Mouse (Mus musculus) limb, embryonic 11.5 days (tissue): ENCODE measurements at regions not wholly inside any gene's neighbourhood (a gene's known extent, or its start where the extent isn't known, plus 50 kb on each side); places are given as distances from the start of the nearest gene placed in this dataset.

Experiments
- ATAC-seq: fragments of 200-750 bp; cut with Nextera tagmentation; 2 replicates; pipeline ENCODE4 v1.8.0; 2017; ENCODE audit warnings: low read depth; ENCODE audit not compliant: insufficient number of reproducible peaks, low FRiP score, low TSS enrichment
- DNase-seq: peaks from one replicate; pipeline ENCODE4 v3.0.0-alpha.2; 2015; ENCODE audit warnings: low spot score
- H3K27ac ChIP-seq: fragments of 300-500 bp; sonication (generic); replicated peaks from 2 replicates; pipeline ENCODE4 v1.5.1; 2014; ENCODE audit warnings: low read depth, mild to moderate bottlenecking, low read length
- H3K27me3 ChIP-seq: fragments of 300-500 bp; sonication (generic); 2 replicates; pipeline ENCODE4 v1.6.1; 2014; ENCODE audit warnings: mild to moderate bottlenecking, low read length, mixed read lengths; ENCODE audit not compliant: control insufficient read depth, insufficient read depth
- H3K36me3 ChIP-seq: fragments of 300-500 bp; sonication (generic); 2 replicates; pipeline ENCODE4 v1.6.1; 2014; ENCODE audit warnings: mild to moderate bottlenecking, low read length, moderate library complexity, mixed read lengths; ENCODE audit not compliant: control insufficient read depth, insufficient read depth
- H3K4me1 ChIP-seq: fragments of 300-500 bp; sonication (generic); 2 replicates; pipeline ENCODE4 v1.6.1; 2014; ENCODE audit warnings: low read length, mixed read lengths; ENCODE audit not compliant: control insufficient read depth, insufficient read depth
- H3K4me2 ChIP-seq: fragments of 300-500 bp; sonication (generic); 2 replicates; pipeline ENCODE4 v1.6.1; 2014; ENCODE audit warnings: low read depth, mild to moderate bottlenecking, moderate library complexity; ENCODE audit not compliant: severe bottlenecking
- H3K4me3 ChIP-seq: fragments of 300-500 bp; sonication (generic); 2 replicates; pipeline ENCODE4 v1.5.1; 2014; ENCODE audit warnings: low read depth, low read length
- H3K9ac ChIP-seq: fragments of 300-500 bp; sonication (generic); 2 replicates; pipeline ENCODE4 v1.6.1; 2014; ENCODE audit warnings: mild to moderate bottlenecking, low read length
- H3K9me3 ChIP-seq: fragments of 300-500 bp; sonication (generic); 2 replicates; pipeline ENCODE4 v1.6.1; 2016; ENCODE audit warnings: low read length; ENCODE audit not compliant: control insufficient read depth
- WGBS: fragments of 180-500 bp; shearing (Covaris S2); extraction: QIAGEN DNeasy Blood & Tissue Kit; methylation state at CpG from one replicate; pipeline ENCODE4 v1.1.7; 2014; 5-methylcytosine and 5-hydroxymethylcytosine counted together

- Histone ChIP-seq H3K9ac (no peak overlapping the region), H3K4me2 (no peak overlapping the region), H3K27me3 (peaks cover 15% of the 10 kb centered on the region), H3K27ac (no peak overlapping the region), H3K4me1 (peaks cover 11% of the 10 kb centered on the region; the same call in 1 of the 2 replicates), H3K9me3 (no peaks in the 10 kb centered on the region), H3K4me3 (no peak overlapping the region), H3K36me3 (no peaks in the 10 kb centered on the region)
- ATAC-seq (0 out of 2 replicates have a peak, but pooled peaks have one; percentile 8), DNase-seq (no peak)
- WGBS: 23% methylated on average over 1 of the region's 1 CpGs
Measured at GRCm38 (mm10) chr3:138609749-138610148, 83.8 kb downstream of the Eif4e start.

DNA sequence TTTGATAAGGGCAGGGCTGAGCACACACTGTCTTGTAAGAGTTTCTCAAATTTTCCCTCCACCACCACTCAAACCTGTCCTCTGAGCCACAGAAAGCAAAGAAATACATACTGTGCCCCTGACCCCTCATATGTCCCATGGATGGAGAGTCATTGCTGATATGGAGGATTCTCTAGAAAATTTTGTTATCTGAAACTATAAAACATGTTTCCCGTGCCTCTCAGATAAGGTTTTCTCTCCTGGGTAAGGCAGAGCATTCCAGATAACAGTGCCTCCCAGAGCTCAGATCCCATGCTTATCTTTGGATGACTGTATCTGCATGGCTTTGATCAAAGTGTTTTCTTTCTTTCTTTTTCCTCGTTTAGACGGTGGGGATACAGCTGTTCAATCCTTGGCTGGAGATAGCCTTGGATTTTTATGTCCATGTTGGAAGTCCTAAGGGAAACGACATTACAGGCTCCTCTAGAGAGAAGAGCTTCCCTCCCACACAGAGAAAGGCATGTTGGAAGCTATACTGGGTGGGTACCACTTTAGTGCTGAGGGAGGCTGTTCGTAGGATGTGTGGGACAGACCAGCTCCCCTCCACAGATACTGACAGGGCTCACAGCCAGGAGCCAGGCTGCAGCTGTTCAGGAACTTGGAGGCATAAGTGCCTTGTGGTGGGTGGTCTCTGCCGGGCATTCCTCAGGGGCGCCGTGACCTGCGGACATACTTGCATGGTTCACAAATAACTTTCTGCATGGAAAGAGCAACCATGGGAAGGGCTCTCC lies 87.1 kb downstream of the Eif4e start:
- H3K27ac ChIP-seq: no peak overlapping the region

DNA sequence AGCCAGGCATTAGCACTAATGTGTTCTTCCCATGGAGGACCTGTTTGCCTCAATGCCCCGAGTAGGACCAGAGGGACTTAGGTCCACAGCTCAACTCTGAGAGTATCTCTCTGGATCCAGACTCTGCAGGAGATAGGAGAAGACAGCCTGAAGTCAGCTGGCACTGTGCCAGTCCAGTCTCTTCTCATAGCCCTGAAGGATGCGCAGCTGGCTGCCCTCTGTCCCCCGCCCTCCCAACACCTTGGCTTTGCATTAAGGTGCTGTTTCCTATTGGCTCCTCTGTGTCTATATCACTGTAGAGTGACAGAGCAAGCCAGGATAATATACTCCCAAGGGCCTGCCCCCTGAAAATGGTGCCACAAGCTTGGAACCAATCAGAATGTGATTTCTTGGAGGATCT lies 87.7 kb downstream of the Eif4e start:
- no peak overlapping the region for H3K4me2 ChIP-seq
- H3K9ac ChIP-seq: no peak overlapping the region
- ATAC-seq (no peak), DNase-seq (no peak)
- H3K27ac ChIP-seq: no peak overlapping the region
- H3K4me3 ChIP-seq: no peak overlapping the region
- H3K9me3 ChIP-seq: no peaks in the 10 kb centered on the region
- H3K36me3 ChIP-seq: no peaks in the 10 kb centered on the region
- H3K4me1 ChIP-seq: peaks cover 10% of the 10 kb centered on the region; the same call in 1 of the 2 replicates
- peaks cover 5% of the 10 kb centered on the region; the same call in 1 of the 2 replicates for H3K27me3 ChIP-seq
- 86% methylated on average over 3 of the region's 3 CpGs for WGBS

More for the DNA sequence above, 87.1 kb downstream of the Eif4e start:
- WGBS: 70% methylated on average over 9 of the region's 9 CpGs
- Histone ChIP-seq H3K4me2 (no peak overlapping the region), H3K36me3 (no peaks in the 10 kb centered on the region), H3K4me1 (peaks cover 11% of the 10 kb centered on the region; the same call in 1 of the 2 replicates), H3K4me3 (no peak overlapping the region), H3K9me3 (no peaks in the 10 kb centered on the region), H3K9ac (no peak overlapping the region), H3K27me3 (peaks cover 11% of the 10 kb centered on the region)
- ATAC-seq: no peak
- DNase-seq: no peak

GRCm38 (mm10) chr3:138614899-138615298 lies 88.9 kb downstream of the Eif4e start:
- Histone ChIP-seq H3K36me3 (no peaks in the 10 kb centered on the region), H3K4me1 (peaks cover 2% of the 10 kb centered on the region; the same call in 1 of the 2 replicates), H3K4me3 (no peak overlapping the region), H3K9me3 (no peaks in the 10 kb centered on the region), H3K27ac (no peak overlapping the region), H3K9ac (no peak overlapping the region), H3K4me2 (no peak overlapping the region), H3K27me3 (peaks cover 4% of the 10 kb centered on the region; the same call in 1 of the 2 replicates)
- 83% methylated on average over 2 of the region's 2 CpGs for WGBS
- no peak for ATAC-seq
- DNase-seq: no peak

- ATAC-seq (no peak), DNase-seq (no peak)
- whole genome bisulfite sequencing: 84% methylated on average over 4 of the region's 4 CpGs
- H3K9ac ChIP-seq: no peak overlapping the region
- no peak overlapping the region for H3K4me2 ChIP-seq
- no peaks in the 10 kb centered on the region for H3K36me3 ChIP-seq
- H3K4me3 ChIP-seq: no peak overlapping the region
- no peaks in the 10 kb centered on the region for H3K4me1 ChIP-seq
- H3K27me3 ChIP-seq: no peaks in the 10 kb centered on the region
- H3K27ac ChIP-seq: no peak overlapping the region
- H3K9me3 ChIP-seq: no peaks in the 10 kb centered on the region
Measured at GRCm38 (mm10) chr3:138620263-138620662, 94.3 kb downstream of the Eif4e start.

- Histone ChIP-seq H3K4me3 (no peak overlapping the region), H3K9ac (no peak overlapping the region), H3K36me3 (no peaks in the 10 kb centered on the region), H3K27ac (no peak overlapping the region), H3K4me1 (no peaks in the 10 kb centered on the region), H3K27me3 (no peaks in the 10 kb centered on the region), H3K4me2 (no peak overlapping the region), H3K9me3 (no peaks in the 10 kb centered on the region)
- ATAC-seq (no peak), DNase-seq (no peak)
- 85% methylated on average over 2 of the region's 2 CpGs for WGBS
Measured at GRCm38 (mm10) chr3:138624128-138624527, 98.1 kb downstream of the Eif4e start.

GRCm38 (mm10) chr3:138626230-138626629 lies 100.3 kb downstream of the Eif4e start:
- H3K27ac ChIP-seq: no peak overlapping the region
- no peaks in the 10 kb centered on the region for H3K36me3 ChIP-seq
- no peak overlapping the region for H3K4me3 ChIP-seq
- no peaks in the 10 kb centered on the region for H3K9me3 ChIP-seq
- H3K4me2 ChIP-seq: no peak overlapping the region
- no peak overlapping the region for H3K9ac ChIP-seq
- 91% methylated on average over 4 of the region's 4 CpGs for WGBS
- no peak for ATAC-seq
- no peaks in the 10 kb centered on the region for H3K27me3 ChIP-seq
- no peaks in the 10 kb centered on the region for H3K4me1 ChIP-seq
- DNase-seq: no peak

DNA sequence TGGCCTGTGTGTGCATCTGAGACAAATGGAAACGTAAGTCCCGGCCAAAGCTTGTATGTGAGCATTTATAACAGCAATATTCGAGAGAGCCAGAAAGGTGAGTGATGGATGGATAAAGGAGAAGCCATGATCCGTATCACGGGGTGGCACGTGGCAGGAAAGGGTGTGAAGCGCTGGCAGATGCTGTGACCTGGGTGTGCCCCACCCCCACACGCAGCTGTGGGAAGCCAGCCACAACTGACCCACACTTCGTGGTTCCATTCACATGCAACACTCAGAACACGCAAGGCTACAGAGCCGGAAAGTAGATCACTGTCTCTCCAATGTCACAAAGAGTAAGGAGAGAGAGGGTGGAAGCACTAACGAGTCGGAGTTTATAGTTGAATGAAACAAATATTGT lies 104.3 kb downstream of the Eif4e start:
- H3K4me3 ChIP-seq: no peak overlapping the region
- H3K4me2 ChIP-seq: no peak overlapping the region
- DNase-seq (no peak), ATAC-seq (no peak)
- H3K9me3 ChIP-seq: no peaks in the 10 kb centered on the region
- no peak overlapping the region for H3K27ac ChIP-seq
- no peak overlapping the region for H3K9ac ChIP-seq
- H3K36me3 ChIP-seq: no peaks in the 10 kb centered on the region
- no peaks in the 10 kb centered on the region for H3K27me3 ChIP-seq
- WGBS: 89% methylated on average over 13 of the region's 13 CpGs
- H3K4me1 ChIP-seq: no peaks in the 10 kb centered on the region
